Mouse (Mus musculus) spleen, postnatal 36 days (tissue): ENCODE results near the gene Ndufb5.
A peak's percentile ranks its signal among the peaks of the same experiment; 100 is the strongest.
"Not testable (repeated sequence)": the region's sequence is repeated elsewhere in the genome, so short reads cannot be mapped to it uniquely, and the experiment has no call there.

Experiments
- DNase-seq, 2 experiments: peaks; one replicate each; pipeline ENCODE4 v3.0.0; 2022; ENCODE audit warnings: low spot score in 2 of 2, mixed read lengths in 1 of 2

The Ndufb5 gene

DNA sequence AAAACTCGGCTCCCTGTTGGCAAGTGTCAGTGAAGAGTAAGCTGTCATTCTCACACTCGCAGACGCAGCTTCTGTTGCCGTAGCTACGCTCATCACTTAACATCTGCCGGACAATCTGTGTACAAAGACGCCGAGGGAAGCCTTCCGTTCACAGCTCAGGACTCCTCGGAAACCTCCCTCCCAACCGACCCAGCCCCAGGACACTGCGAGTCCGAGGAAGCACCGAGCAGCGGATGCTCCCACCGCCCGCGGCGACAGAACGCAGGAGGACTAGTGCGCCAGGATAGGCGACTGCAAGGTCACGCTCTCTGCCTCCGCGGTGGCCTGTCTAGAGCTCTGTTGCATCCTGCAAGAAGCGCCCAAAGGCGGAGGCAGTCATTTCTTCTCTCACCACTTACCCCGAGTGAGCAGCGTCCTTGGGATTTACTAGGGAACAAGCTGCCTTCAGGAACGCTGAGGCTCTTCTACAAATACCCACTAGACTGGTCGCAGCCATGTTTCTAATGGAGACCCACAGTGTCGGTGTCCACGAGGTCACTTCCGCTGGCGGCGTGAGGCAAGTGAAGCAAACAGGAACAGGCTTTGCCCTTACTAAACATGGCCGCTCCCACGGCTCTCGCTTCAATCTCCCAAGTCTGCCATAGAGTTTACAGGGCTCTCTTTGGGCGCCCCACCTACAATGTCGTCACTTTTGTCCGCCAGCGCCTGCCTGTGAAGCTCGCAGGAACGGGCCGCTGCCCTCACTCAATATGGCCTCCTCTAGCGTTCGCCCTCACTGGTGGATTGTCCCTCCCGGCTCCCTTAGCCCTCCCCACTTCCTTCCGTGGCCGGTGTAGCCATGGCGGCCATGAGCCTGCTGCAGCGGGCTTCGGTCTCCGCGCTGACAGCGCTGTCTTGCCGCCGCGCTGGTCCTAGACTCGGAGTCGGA, at the start of gene Ndufb5:
Gene Ndufb5, plus strand, starts transcription at position 747 of the 928 bp plus-strand sequence.
- peak; percentile 97 for DNase-seq

- no peak for DNase-seq
These were observed 49.6 kb upstream of the Ndufb5 start for GRCm38 (mm10) chr3:32687156-32687555.

DNA sequence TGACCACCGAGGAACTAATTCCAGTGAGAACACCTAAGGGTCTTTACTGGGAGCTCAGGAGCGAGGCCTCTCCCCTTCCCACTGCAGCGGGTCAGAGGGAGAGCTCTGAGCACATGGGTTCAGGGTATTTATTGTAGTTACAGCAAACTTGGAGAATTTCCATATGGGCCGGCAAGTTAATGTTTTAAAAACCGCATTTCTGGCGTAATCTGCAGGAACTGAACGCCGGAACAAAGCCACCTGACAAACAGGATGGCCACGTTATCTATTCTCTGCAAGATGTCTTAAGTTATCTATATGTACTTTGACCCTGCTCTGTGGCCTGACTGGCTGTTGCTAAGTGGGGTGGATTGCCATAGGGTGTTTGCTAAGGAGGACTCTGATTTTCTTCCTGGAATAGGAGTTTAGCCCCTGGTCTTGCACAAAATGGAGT, 47.2 kb upstream of the Ndufb5 start:
- no peak for DNase-seq

DNA sequence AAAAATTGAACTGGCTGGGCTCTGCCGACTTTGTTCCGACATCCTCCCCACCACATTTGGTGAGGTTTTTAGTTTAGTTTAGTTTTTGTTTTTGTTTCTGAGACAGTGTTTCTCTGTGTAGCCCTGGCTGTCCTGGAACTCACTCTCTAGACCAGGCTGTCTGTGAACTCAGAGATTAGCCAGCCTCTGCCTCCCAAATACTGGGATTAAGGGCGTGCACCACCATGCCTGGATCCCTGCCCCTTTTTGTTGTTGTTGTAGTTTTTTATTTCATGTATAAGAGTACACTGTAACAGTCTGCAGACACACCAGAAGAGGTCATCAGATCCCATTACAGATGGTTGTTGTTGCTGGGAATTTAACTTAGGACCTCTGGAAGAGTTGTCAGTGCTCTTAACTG, 46.8 kb upstream of the Ndufb5 start:
- DNase-seq = no peak

GRCm38 (mm10) chr3:32690901-32691300, 45.9 kb upstream of the Ndufb5 start:
- DNase-seq = no peak

- no peak for DNase-seq
These were observed 44.9 kb upstream of the Ndufb5 start for GRCm38 (mm10) chr3:32691841-32692240.

- DNase-seq = no peak
These were observed 42.6 kb upstream of the Ndufb5 start for GRCm38 (mm10) chr3:32694211-32694610.

GRCm38 (mm10) chr3:32694737-32695582, 41.8 kb upstream of the Ndufb5 start:
- no peak for DNase-seq

- no peak for DNase-seq
These were observed 41.2 kb upstream of the Ndufb5 start for GRCm38 (mm10) chr3:32695583-32695980.

- DNase-seq = peak; percentile 75 to 80
These were observed 38.4 kb upstream of the Ndufb5 start for GRCm38 (mm10) chr3:32698228-32698863.

GRCm38 (mm10) chr3:32704021-32704420, 32.8 kb upstream of the Ndufb5 start:
- not testable (repeated sequence) for DNase-seq

DNA sequence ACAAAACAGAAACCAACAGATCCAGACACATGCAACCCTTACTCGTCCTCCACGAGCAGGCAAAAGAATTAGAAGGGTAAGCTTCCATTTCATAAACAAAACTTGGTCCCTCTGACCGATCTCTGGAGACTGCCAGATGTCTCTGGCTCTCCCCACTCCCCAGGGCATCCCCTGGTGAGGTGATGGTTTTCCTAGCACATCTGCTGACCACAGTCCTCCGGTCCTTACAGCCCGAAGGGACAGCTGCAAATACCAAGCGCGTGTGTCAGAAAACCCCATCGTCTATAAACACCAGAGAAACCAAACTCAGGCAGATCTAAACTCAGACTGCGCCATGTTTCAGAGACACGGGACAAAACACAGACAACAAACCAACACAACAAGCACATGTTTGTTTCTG, 32.2 kb upstream of the Ndufb5 start:
- DNase-seq = not testable (repeated sequence)

DNA sequence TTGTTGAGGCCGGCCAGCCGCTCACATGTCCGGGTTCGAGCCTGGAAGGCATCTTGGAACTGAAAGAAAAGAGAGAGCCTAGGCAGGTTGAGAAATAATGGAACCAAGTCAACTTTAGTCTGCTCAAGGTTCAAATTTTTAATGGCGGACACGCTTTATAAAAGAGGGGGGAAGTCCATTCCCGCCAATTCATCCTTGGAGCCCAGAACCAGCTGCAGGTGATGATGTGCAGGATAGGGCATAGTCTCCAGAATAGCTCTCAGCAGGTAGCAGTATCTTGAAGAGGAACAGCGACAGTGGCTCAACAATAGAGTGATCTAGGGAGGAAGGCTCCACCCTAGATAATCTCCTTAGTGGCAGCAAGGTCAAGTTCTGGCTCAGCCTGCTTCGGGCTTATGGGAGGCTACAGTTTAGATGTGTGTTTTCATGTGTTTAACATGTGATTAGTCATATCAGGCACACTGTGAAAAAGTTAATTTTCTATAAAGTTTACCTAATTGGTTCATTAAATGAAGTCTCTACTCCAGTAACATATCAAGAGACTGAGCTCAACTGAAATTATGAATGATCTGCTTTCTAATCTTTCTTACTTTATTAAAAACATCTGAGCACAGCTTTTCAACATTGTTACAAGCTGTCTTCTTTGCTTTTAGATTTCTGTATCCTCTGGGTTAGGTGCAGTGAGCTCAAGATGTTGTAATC, 31.0 kb upstream of the Ndufb5 start, which contains the start of gene Actl6a:
Gene Actl6a, plus strand, starts transcription at position 652 of the 702 bp plus-strand sequence.
- DNase-seq = not testable (repeated sequence)

- no peak for DNase-seq
These were observed 28.8 kb upstream of the Ndufb5 start for GRCm38 (mm10) chr3:32708052-32708367.

GRCm38 (mm10) chr3:32708368-32709231, 28.2 kb upstream of the Ndufb5 start:
- DNase-seq = peak; percentile 98

DNA sequence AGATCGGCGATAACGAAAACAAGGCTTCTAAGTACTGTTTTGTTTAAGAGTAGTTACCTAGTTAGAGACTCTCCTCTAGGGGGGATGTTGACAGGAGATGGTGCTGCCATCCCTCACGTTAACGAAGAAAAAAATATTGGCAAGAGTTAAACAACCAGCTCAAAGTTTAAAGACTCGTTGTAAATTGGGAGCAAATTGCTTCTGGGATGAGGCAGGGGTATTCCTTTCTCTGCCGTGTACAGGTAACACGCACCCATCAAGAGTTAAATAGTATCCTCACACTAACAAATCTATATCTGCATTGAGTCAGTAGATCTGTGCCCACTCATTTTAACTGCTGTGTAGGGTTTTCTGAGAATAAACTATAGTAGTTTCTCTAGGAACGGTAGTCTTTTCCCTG, 27.4 kb upstream of the Ndufb5 start:
- no peak for DNase-seq

DNA sequence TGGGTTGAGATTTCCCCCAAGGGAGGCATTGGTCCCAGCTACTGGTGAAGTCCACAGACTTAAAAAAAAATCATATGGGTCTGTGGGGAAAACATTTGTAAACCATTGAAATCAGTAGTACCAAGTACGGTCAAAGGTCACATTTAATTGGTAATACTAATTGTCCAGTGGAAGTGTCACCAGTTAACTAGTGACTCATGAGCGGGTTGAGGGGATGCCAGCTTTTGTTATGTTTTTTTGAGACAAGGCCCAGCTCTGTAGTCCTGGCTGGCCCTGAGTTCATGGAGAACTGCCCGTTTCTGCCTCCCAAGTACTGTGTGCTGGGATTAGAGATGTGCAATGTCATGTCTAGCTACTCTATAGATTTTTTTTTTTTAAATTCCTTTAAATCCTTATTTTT, 23.1 kb upstream of the Ndufb5 start:
- DNase-seq = no peak

DNA sequence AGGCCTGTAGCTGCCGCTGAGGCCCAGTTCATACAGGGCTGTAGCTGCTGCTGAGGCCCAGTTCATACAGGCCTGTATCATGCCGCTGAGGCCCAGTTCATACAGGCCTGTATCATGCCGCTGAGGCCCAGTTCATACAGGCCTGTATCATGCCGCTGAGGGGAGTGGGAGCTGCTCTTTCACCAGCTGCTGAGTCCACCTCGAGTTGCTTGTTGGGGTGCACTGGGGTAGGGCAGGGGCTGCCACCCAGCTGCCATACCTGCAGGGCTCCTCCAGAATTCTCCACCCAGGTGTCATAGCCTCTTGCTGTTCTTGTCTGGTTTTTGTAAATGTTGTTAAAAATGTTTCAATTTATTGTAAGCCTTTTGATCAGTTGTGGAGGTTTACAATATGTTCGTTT, 19.4 kb upstream of the Ndufb5 start:
- DNase-seq = not testable (repeated sequence)

GRCm38 (mm10) chr3:32718271-32718670, 18.5 kb upstream of the Ndufb5 start:
- DNase-seq = no peak

DNA sequence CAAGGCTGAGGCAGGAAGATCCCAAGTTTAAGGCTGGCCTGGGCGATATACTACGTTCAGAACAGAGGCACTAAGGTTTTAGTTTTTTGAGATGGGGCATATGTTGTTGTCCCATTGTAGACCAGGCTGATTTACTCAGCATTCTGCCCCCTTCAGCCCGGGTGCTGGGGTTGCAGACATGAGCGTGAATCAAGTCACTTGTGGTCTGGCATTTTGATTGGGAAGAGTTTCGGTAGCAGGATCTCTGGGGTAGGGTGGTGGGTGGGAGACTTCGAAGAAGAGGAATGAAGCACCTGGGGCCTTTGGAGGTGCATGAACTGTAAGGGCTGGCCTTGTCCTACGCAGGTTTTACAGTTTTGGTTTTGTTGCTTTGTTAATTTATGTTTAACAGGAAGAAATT, 12.6 kb upstream of the Ndufb5 start:
- no peak for DNase-seq
